Mouse (Mus musculus) midbrain, embryonic 10.5 days (tissue): ENCODE results near the gene Add3. TPM values are rescaled to one million over a fixed set of nuclear protein-coding genes. Genes with fewer than 3 reads are reported as not detected.

Source experiments
- DNase-seq: peaks from one replicate; pipeline ENCODE4 v3.0.0-alpha.2; 2017; ENCODE audit warnings: low spot score
- H3K27ac ChIP-seq: fragments of 300-500 bp; sonication (generic); replicated peaks from 2 replicates; pipeline ENCODE4 v1.5.1; 2016; ENCODE audit warnings: mild to moderate bottlenecking
- H3K27me3 ChIP-seq: fragments of 300-500 bp; sonication (generic); 2 replicates; pipeline ENCODE4 v1.6.1; 2016; ENCODE audit warnings: low read depth, mild to moderate bottlenecking; ENCODE audit not compliant: poor library complexity, severe bottlenecking
- H3K36me3 ChIP-seq: fragments of 300-500 bp; sonication (generic); 2 replicates; pipeline ENCODE4 v1.6.1; 2016; ENCODE audit warnings: mild to moderate bottlenecking, moderate library complexity
- H3K4me1 ChIP-seq: fragments of 300-500 bp; sonication (generic); 2 replicates; pipeline ENCODE4 v1.6.1; 2016
- H3K4me3 ChIP-seq: fragments of 300-500 bp; sonication (generic); 2 replicates; pipeline ENCODE4 v1.5.1; 2016; ENCODE audit warnings: mild to moderate bottlenecking, moderate library complexity
- H3K9me3 ChIP-seq: fragments of 300-500 bp; sonication (generic); replicated peaks from 2 replicates; pipeline ENCODE4 v1.6.1; 2016; ENCODE audit warnings: mild to moderate bottlenecking
- WGBS: fragments of 180-500 bp; shearing (Covaris S2); methylation state at CpG from one replicate; pipeline ENCODE4 v1.1.7; 2016; 5-methylcytosine and 5-hydroxymethylcytosine counted together
- polyA plus RNA-seq: library from polyadenylated mRNA; unstranded; fragments of >200 nt; fragmentation: Nextera tagmentation; extraction: Ambion mirVana; gene quantifications from 2 replicates; pipeline ENCODE4 v1.2.1, GENCODE M21; 2016

The Add3 gene
- polyA plus RNA-seq = 48.7 and 50.2 TPM in 2 replicates

GRCm38 (mm10) chr19:53140044-53140803 lies at the start of gene Add3:
Gene Add3, plus strand, starts transcription at chr19:53140443.
- H3K36me3 ChIP-seq = no peaks in the 10 kb centered on the region
- peak within 1 kb of the TSS; percentile 89 for H3K27ac ChIP-seq
- no peaks in the 10 kb centered on the region for H3K9me3 ChIP-seq
- H3K27me3 ChIP-seq = peaks cover 31% of the 10 kb centered on the region
- DNase-seq = peak; percentile 55
- WGBS = 7% methylated on average over 24 of the region's 24 CpGs
- H3K4me3 ChIP-seq = peak within 1 kb of the TSS; percentile 79
- H3K4me1 ChIP-seq = peaks cover 48% of the 10 kb centered on the region

DNA sequence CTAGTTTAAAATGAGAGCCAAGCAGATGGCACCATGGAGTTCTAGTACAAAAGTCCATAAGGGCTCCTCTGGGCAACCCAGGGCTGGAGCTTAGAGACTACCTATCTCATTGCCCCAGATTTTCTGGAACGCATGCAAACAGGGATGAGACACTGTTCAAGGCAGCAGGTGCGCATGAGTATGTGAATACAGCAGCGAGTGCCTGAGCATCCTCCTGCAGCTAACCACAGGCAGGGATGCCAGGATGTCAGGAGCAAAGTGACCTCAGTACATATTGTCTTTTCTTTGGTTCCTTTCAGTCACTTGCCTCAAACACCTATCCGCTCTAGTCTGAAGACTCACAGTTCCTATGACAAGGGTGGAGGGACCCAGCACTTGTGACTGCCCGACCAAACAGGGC lies 49.6 kb upstream of the Add3 start:
- H3K9me3 ChIP-seq = 0 out of 2 replicates have a peak, but pooled peaks cover 9% of the 10 kb centered on the region
- peaks cover 33% of the 10 kb centered on the region for H3K4me1 ChIP-seq
- H3K27me3 ChIP-seq = no peaks in the 10 kb centered on the region
- no peak for DNase-seq
- H3K36me3 ChIP-seq = no peaks in the 10 kb centered on the region
- H3K4me3 ChIP-seq = no peak overlapping the region
- H3K27ac ChIP-seq = peak overlapping the region; percentile 63
- WGBS = 94% methylated on average over 5 of the region's 5 CpGs

DNA sequence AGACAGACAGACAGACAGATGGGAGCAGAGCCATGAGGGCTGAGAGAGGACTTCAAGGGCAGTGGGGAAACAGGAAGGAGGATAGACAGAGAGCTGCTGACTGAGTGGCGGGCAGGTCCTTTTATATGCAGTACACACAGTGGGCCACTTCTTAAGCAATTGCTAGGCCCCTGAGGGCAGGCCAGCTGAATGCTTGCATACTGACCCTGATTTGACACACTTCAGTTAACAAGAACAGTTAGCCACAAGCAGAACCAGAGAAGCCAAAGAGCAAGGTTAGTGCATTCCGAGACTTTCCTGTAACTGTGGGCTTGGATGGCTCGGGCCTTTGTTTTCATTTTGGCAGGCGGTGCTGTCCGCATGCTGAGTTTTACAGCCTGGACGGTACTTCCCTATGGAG lies 48.0 kb upstream of the Add3 start:
- H3K36me3 ChIP-seq = no peaks in the 10 kb centered on the region
- H3K27me3 ChIP-seq = no peaks in the 10 kb centered on the region
- 61% methylated on average over 6 of the region's 6 CpGs for WGBS
- H3K27ac ChIP-seq = no peak overlapping the region
- H3K9me3 ChIP-seq = 0 out of 2 replicates have a peak, but pooled peaks cover 9% of the 10 kb centered on the region
- no peak overlapping the region for H3K4me3 ChIP-seq
- DNase-seq = no peak
- peaks cover 23% of the 10 kb centered on the region for H3K4me1 ChIP-seq

DNA sequence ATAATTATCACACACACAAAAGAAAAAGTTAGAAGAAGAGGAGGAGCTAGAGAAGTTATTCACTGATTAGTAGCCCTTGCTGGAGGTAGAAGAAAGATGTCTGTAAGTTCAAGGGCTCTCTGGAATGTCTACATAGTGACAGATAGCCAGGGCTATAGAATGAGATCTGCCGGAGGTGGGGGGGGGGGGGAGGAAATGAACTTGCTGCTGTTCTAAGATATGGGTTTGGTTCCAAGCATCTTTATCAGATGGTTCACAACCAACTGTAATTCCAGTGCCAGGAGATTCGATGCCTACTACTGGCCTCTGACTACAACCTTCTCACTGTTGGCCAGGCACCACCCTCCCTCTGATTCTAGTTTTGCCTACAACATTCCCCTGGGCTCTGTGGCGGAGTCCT lies 46.9 kb upstream of the Add3 start:
- Histone ChIP-seq H3K4me3 (no peak overlapping the region), H3K4me1 (peaks cover 15% of the 10 kb centered on the region), H3K27ac (no peak overlapping the region), H3K9me3 (0 out of 2 replicates have a peak, but pooled peaks cover 9% of the 10 kb centered on the region), H3K36me3 (no peaks in the 10 kb centered on the region), H3K27me3 (no peaks in the 10 kb centered on the region)
- DNase-seq = no peak
- WGBS = 86% methylated on average over 3 of the region's 3 CpGs

- Histone ChIP-seq H3K27ac (no peak overlapping the region), H3K9me3 (0 out of 2 replicates have a peak, but pooled peaks cover 9% of the 10 kb centered on the region), H3K27me3 (no peaks in the 10 kb centered on the region), H3K36me3 (no peaks in the 10 kb centered on the region), H3K4me3 (no peak overlapping the region), H3K4me1 (peaks cover 15% of the 10 kb centered on the region)
- no peak for DNase-seq
- 98% methylated on average over 4 of the region's 4 CpGs for WGBS
Observed at GRCm38 (mm10) chr19:53094684-53095083, 45.6 kb upstream of the Add3 start.

DNA sequence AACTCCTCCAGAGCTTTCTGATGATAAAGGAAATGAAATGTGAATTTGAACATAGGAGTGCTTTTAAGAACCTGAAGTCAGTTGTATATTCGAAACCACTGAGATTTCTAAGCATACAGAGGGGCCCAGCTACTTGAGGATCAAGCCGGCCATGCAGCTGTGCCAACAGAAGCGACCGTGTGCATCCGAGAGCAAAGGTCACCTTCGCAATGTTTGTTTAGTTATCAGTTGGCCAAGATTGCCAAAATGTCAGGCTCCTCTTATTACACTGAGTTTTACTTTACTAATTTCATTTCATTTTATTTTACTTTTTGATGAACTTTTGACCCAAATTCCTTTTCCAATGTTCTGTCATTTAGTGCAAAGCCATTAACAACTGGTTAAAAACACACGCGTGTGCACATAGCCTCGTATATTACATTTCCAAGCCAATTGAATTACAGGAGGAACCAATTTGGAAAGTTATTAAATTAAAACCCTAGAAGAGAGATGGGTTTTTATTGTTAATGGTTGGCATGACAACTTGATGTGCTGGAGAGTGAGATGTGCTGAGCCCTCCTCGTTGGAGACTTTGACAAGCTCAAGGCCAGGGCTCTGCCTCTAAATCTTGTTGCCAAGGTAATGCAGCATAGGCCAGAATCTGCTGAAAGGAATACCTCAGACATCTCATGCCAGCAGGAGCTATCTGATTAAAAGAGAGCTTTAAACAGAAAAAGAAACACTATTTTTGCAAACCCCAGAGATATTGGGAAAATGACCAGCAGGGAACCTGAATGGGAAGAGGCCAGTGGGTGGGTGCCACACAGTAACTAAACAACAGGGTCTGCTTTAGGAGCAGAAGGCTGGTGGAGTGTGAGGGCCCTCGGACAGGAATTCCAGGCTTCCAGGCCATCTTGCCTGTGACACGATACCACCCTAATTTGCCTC lies 38.6 kb upstream of the Add3 start:
- DNase-seq = no peak
- 69% methylated on average over 12 of the region's 12 CpGs for WGBS
- Histone ChIP-seq H3K4me1 (peaks cover 18% of the 10 kb centered on the region), H3K27me3 (no peaks in the 10 kb centered on the region), H3K4me3 (no peak overlapping the region), H3K27ac (no peak overlapping the region), H3K9me3 (no peaks in the 10 kb centered on the region), H3K36me3 (no peaks in the 10 kb centered on the region)

- Histone ChIP-seq H3K9me3 (no peaks in the 10 kb centered on the region), H3K4me3 (peak overlapping the region; percentile 29; the same call in 1 of the 2 replicates), H3K27ac (peak overlapping the region; percentile 61; the same call in 1 of the 2 replicates), H3K36me3 (no peaks in the 10 kb centered on the region), H3K4me1 (peaks cover 18% of the 10 kb centered on the region), H3K27me3 (no peaks in the 10 kb centered on the region)
- peak; percentile 69 for DNase-seq
- 49% methylated on average over 26 of the region's 26 CpGs for whole genome bisulfite sequencing
Observed at GRCm38 (mm10) chr19:53105374-53106090, 34.7 kb upstream of the Add3 start.

DNA sequence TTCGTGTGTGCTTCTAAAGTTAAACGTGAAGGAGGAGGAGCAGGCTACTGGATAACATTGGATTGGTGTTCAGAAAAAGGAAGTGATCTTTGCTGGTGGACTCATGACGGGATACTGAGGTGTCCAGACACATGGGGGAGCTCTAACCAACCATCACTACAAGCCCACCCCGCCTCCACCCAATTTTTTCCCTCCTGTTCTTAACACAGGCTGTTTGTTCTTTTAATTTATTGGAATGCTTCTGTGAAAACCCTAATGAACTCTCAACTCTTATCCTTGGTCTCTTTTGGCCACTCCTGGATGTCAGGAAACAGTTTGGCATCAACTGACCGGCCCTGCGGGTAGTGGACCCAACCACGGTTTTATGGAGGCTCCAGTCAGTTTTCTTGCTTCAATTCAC lies 33.3 kb upstream of the Add3 start:
- Histone ChIP-seq H3K9me3 (no peaks in the 10 kb centered on the region), H3K27ac (no peak overlapping the region), H3K4me3 (no peak overlapping the region), H3K27me3 (no peaks in the 10 kb centered on the region), H3K36me3 (no peaks in the 10 kb centered on the region), H3K4me1 (peaks cover 14% of the 10 kb centered on the region)
- WGBS = 87% methylated on average over 7 of the region's 7 CpGs
- DNase-seq = no peak

- Histone ChIP-seq H3K9me3 (no peaks in the 10 kb centered on the region), H3K27me3 (no peaks in the 10 kb centered on the region), H3K4me1 (peaks cover 10% of the 10 kb centered on the region), H3K4me3 (no peak overlapping the region), H3K36me3 (no peaks in the 10 kb centered on the region), H3K27ac (no peak overlapping the region)
- 89% methylated on average over 18 of the region's 18 CpGs for WGBS
- no peak for DNase-seq
Observed at GRCm38 (mm10) chr19:53107361-53108247, 32.6 kb upstream of the Add3 start.

DNA sequence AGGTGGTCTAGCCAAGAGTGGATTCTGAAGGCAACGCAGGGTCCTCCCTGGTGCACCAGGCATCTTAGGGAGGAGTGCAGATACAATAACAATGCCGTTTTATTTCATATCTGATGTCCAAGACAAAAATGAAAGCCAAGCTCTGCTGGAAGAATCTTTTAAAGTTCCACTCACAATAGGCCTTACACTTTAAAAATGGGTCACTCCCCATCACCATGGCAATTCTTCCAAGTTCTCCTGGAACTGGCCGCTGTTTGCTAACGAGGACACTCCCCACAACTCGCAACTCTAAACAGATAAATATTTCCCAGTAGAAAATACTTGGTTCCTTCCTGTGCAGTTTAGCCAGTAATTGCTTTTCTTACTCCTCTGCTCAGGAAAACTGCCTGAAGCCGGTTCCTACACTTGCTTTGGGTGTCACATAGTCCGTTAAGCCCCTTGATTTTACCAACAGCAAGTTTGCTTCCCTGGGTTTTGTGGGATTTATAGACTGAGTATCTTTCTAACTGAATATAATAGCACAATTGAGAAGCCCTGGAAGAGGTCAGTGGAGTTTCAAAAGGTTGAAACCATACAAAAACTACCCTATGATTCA lies 28.1 kb upstream of the Add3 start:
- 75% methylated on average over 7 of the region's 7 CpGs for WGBS
- no peak overlapping the region for H3K27ac ChIP-seq
- no peaks in the 10 kb centered on the region for H3K4me1 ChIP-seq
- H3K4me3 ChIP-seq = no peak overlapping the region
- H3K27me3 ChIP-seq = no peaks in the 10 kb centered on the region
- H3K9me3 ChIP-seq = peaks cover under 1% of the 10 kb centered on the region; the same call in 1 of the 2 replicates
- DNase-seq = no peak
- no peaks in the 10 kb centered on the region for H3K36me3 ChIP-seq

- 89% methylated on average over 8 of the region's 8 CpGs for WGBS
Observed at GRCm38 (mm10) chr19:53119255-53119795, 20.9 kb upstream of the Add3 start.

More at GRCm38 (mm10) chr19:53119255-53119795, 20.9 kb upstream of the Add3 start:
- DNase-seq = no peak
- H3K27me3 ChIP-seq = no peaks in the 10 kb centered on the region
- no peak overlapping the region for H3K4me3 ChIP-seq
- no peak overlapping the region for H3K27ac ChIP-seq
- no peaks in the 10 kb centered on the region for H3K4me1 ChIP-seq
- H3K9me3 ChIP-seq = peaks cover 10% of the 10 kb centered on the region; the same call in 1 of the 2 replicates
- no peaks in the 10 kb centered on the region for H3K36me3 ChIP-seq
